Mouse (Mus musculus) spleen, embryonic (tissue): ENCODE measurements at regions not wholly inside any gene's neighbourhood (a gene's known extent, or its start where the extent isn't known, plus 50 kb on each side); places are given as distances from the start of the nearest gene placed in this dataset.

Source experiments
- CTCF ChIA-PET: fragments of 350-600 bp; sonication (Branson Sonifier 250); formaldehyde crosslinking; loops from one replicate; lab custom pipeline; 2022; lab: Charles Lee

DNA sequence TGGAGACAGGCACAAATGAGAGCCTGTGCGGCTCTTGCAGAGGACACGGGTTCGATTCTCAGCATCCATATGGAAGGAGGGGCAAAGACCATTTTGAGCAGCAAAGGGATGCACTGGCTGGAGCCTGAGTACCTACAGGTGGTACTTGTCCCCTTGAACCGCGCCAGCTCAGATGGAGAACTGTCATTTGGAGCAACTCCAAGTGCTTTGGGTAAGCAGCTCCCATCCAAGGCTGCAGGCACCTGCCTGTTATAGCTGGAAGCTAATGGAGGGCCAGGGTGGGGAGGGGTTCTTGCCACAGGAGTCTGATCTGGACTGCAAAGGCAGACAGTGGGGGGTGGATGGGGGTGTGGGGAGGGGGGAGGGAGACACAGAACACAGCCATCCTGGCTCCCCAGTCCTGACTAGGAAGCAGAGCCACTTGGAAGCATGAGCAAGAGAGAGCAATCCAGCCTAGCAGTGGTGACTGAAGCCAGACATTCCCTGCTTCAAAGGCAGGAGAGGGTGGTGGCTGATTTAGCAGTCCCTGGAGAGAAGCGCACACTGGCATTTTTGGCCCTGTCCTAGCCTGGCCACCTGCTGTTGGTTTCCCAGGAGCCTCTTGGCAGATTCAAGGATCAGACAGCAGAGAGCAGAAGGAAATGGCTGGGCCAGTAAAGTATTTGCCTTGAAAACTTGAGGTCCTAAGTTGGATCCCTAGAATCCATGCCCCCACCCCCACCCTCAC lies 112.1 kb upstream of the Sdk2 start:
- CTCF ChIA-PET, result no interaction called here

DNA sequence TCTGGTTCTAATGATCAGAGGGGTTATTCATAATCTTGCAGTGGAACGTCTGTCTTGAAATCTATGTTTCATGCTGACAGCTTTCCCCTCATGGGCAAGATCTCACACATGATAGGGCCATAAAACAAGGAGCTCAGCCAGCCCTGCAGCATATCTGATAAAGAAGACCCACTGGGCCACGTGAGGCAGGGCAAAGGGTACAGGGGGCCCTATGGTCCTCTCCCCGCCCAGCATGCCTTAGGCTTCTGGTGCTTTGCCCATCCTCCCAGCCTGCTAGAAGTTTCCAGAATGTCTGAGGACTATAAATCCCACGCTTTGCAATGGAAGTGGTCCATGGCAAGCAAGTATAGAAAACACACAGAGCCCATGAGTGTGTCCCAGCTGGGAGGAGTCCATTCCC lies 110.9 kb upstream of the Sdk2 start:
- CTCF ChIA-PET, result no interaction called here

DNA sequence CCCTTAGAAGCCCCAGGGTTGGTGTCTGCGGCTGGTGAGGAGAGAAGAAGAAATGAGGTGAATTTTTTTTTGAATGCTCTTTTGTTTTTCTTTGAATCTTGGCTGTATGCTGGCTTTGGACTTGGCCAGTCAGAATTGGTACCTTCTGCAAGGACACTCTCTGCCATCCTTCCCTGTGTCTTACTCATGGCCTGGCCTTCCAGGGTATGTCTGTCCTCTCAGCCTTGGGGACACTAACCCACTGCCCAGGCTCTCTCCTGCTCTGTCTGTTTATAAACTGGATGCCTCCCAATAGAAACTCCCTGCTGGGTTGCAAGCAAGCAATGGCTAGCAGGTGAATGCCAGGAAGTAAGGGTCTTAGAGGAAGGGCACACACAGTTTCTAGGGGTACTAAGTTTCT lies 110.4 kb upstream of the Sdk2 start:
- CTCF ChIA-PET, result no interaction called here

DNA sequence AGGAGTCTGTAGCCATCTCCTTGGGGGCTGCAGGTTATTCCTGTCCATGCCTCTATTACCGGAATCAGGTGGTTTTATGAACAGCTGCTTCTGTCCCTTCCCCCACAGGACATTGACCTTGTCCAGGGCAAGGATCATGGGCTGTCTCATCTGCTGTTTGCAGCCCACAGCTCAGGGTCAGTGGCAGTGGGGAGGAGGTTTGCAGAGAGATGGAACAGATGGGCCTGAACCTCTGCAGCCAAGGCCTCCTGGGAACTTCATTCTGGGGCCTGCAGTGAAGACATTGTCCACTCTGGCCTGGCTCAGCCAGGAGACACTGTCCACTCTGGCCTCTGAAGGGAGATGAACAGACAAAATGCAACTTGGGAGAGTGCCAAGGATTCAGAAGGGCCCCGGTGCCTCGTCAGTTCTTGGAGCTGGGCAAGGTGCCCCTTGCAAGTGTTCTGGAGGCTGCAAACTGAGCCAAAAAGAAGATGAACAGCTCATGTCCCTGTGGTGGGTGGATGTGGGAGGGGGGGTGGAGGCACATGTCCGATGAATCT lies 109.9 kb upstream of the Sdk2 start:
- CTCF ChIA-PET, result interaction anchor here (0.6 kb wide), 1 partner anchor 117 kb away, joined by 15 read pairs; no protein-coding TSS in a partner anchor

DNA sequence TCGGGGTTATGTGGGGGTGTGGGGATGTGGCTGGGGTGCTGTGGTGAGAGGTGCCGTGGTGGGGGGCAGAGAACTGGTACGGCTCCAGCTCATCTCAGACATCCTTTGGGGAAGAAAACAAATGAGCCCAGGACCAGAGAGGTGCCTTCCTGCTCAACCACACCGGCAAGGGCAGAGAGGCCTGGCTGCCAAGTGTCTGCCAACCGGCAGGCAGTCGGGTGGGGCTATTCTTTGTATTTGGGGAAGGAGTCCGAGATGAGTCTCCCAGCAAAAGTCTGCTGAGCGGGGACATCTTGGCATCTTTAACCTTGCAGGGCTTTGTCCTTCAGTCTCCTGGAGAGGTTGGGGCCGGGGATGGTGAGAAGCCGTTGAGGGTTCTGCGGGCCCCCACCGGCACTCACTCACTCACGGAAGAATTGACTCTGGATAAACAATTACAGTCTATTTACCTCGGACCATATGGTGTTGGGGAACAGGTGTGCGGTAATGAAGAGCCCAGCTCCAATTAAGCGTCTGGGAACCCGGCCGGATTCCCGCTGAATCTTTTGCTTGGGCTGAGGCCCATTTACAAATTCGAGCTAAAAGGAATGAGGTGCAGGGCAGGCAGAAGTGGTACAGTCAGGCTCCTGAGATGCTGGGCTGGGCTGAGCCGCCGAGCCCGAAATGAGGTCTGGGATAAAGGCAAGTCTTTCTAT lies 108.7 kb upstream of the Sdk2 start:
- CTCF ChIA-PET, result no interaction called here

DNA sequence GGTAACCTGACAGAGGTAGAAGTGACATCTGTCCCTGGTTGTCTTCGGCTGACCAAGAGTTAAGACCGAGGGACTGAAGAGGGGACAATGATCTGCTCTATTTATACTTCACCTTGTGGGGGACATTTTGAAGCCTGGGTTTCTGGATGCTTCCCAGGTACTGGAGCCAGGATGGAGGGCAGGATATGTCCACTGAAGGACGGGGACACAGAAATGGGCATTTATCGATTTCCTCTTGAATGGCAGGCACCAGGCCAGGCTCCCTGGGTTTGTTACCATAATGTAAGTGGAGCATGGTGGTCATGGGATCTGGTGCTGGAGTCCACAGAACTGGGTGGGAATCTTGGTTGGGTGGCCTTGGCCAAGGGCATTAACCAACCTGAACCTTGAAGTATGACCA lies 108.0 kb upstream of the Sdk2 start:
- CTCF ChIA-PET, result no interaction called here

DNA sequence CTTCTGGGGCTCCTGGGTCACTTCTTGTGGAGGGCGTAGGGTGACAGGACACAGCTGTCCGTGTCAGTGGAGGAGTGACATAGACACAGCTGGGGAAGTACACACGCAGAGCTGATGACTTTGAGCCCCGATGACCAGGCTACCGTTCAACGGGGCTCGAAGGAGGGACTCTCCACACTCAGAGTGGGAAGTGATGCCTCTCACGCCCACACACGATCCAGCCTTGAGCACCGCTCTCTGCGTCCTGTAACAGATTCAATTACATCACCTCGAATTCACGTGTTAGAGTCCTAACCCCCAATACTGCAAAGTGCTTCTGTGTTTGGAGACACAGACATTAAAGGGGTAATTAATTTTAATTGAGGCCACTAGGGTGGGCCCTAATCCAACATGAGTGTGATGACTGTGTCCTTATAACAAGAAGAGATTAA lies 101.4 kb upstream of the Sdk2 start:
- CTCF ChIA-PET, result no interaction called here

DNA sequence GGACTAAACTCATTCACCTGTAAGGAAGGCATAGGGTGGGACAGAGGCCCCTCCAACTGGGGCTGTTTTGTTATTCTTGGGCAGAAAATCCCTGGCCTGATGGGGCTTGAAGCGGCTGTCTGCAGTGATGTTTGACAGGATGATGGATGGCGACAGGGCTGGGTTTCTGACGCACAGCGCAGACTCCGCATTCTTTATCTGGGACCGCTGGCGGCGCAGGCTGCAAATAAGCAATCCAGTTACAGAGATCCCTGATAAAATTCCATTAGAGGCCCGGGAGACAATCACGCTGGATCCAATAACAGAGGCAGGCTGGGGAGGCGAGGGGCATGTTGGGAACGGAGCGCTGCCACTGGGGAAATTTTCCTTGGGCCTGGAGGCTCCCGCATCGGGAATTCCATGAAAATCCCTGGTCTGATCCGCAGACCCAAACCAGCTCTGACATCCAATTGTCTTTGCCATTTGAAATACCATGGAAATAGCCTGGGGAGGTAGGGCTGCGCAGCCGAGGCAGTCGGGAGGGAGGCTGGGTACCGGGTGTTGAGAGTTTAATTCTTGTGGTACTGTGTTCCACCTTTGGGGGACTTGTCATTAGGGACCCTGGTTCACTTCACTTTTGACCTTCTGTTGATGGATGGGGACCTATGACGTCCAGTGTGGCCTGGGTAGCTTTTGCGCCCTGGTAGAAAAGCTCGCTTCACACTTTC lies 99.0 kb upstream of the Sdk2 start:
- CTCF ChIA-PET, result no interaction called here

DNA sequence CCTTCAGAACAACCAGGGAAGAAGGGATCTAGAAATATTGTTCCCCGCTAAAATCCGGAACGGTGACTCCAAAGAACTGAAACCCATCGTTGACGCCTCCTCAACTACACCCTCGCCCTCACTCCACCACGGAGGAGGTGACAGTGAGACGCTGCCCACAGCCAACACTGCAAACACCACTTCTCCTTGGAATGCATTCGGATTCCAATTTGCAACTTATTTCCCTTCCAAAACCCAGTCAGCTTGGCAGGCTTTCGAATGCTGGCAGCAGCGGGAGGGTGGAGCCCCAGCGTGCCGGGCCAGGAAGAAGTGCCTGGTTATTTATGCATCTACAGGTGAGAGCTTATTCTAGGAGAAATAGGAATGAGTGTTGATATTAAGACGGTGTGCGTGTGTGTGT lies 85.9 kb upstream of the Sdk2 start:
- CTCF ChIA-PET, result interaction anchor here (0.6 kb wide), 1 partner anchor 584 kb away, joined by 21 read pairs; no protein-coding TSS in a partner anchor

DNA sequence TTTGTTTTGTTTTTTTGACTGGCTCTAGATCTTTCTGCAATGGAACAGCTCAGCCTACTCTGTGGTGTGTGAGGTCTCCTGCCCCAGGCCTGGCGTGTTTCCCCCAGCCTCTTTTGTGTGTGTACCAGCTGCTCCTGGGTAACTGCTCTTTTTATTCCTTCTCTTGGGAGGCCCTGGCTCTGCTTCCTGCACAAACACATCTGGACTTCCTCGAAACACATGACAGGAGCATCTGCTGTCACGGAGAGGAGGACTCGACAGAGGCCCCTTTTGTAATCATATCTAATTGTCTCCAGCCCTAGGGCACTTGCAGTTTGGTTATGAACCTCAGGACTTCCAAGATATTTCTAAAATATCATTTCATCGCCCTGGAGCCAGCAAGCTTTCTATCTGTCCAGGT lies 79.5 kb upstream of the Sdk2 start:
- CTCF ChIA-PET, result no interaction called here

DNA sequence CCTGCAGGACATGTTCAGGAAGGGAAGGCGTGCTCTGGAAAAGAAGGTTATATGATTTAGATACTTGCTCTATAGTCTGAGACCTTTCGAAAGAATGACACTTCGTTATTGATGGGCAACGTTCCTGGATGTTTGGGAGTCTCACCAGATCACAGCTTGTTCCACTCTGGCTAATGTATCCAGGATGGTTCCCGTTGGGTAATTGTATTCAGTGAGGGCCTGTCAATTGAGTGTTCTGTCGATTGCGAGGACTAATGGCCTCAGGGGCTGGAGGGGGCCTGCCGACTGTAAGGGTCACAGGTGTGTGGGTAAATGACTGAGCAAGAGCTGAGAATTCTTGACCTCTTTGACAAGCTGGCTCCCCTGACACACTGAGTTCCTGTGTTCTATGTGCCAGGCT lies 62.4 kb upstream of the Sdk2 start:
- CTCF ChIA-PET, result no interaction called here

DNA sequence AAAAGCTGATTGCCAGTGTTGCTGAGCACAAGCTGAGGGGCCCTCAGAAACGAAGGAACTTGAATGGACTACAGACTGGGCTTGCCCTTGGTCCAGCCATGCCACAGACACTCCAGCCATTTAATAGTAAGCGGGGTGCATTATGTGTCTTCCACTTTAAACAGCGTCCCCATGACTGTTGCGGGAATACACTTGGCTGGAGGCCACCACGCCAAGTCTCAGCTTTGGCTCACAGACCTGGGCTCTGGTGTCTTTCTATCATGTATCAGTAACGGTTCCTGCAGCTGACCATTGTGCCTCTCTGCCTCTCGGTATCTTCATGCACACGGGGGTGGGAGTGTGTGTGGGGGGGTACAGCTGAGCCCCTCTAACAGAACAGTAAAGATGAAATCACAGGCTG lies 62.0 kb upstream of the Sdk2 start:
- CTCF ChIA-PET, result no interaction called here

DNA sequence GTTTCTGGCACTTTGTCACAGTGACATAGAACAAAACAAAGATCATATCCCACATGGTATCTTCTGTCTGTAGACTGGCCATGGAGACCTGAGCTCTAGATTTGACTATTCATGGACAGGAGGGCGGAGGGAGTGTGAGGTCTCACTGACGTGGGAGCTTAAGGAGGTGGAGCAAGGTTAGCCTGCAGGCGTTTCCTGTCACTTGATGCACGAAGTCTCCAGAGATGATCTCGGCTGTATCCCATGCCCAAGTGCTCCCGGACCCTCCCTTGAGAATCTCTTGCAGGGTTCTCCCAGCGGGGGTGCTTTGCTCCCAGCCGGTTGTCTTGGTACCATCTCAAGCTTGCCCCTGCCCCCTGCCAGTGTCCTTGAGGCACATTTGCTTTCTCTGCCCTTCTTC lies 60.6 kb upstream of the Sdk2 start:
- CTCF ChIA-PET, result no interaction called here

DNA sequence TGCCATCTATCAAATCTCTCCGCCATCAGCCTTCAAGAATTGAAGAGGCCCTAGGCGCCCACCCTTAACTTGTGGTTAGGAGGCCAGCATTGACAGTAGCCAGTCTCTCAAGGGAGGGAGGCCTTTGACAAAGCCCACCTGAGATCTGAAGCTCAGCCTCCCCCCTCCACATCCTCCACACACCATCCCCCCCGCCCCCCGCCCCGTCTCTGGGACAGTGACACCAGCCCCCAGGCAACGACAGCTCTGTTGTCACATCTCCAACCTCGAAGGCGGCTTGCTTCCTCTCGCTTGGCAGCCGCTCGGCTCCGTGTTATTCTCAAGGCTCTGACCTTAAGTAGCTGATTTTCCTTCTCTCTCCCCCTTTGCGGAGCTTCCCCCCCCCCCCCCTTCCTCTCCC lies 55.3 kb upstream of the Sdk2 start:
- CTCF ChIA-PET, result no interaction called here

DNA sequence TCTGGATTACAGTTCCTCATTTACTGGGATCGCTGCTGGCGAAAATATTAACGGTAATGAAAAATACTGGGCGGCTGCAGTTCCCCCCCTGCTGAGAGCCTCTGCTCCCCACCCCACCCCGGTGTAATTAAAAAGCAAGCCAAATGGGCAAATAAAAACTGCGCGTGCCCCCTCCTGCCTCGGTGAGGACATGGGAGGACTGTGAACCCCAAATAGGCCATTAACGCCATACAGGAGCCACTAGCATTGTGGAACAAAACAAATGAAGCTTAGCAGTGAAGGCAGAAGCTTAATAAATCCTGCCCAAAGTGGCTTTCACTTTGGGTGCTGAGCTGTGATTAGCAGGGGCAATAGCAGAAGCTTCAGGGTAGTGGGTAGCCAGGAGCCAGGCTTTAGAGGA lies 52.3 kb upstream of the Sdk2 start:
- CTCF ChIA-PET, result no interaction called here
